Mouse (Mus musculus): Measurements from ENCODE around the gene Tln2. TPM values are rescaled to one million over a fixed set of nuclear protein-coding genes. Genes with fewer than 3 reads are reported as not detected.

Tln2 gene
- total RNA-seq, 4 experiments from 2014 or later, result 71.6 to 87.1 (median 76.7) TPM

GRCm38 (mm10) chr9:67276446-67276845 is 283.1 kb downstream of the Tln2 start:
- DNase-seq (ENCODE audit: low spot score), result no peak

- DNase-seq (ENCODE audit: low spot score), result no peak
Observed at GRCm38 (mm10) chr9:67274296-67274695, 285.2 kb downstream of the Tln2 start.

DNA sequence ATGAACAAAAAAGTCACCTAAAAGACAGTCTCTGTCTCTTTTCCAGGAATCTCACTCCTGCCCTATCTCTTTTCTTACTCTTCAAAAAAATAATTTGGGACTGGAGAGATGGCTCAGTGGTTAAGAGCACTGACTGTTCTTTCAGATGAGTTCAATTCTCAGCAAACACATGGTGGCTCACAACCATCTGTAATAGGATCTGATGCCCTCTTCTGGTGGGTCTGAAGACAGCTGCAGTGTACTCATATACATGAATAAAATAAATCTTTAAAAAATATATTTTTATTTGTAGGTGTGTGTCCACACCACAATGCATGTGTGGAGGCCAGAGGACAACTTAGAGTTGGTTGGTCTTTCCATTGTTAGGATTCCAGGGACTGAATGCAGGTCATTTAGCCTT is 286.1 kb downstream of the Tln2 start:
- no peak for DNase-seq (ENCODE audit: low spot score)

DNA sequence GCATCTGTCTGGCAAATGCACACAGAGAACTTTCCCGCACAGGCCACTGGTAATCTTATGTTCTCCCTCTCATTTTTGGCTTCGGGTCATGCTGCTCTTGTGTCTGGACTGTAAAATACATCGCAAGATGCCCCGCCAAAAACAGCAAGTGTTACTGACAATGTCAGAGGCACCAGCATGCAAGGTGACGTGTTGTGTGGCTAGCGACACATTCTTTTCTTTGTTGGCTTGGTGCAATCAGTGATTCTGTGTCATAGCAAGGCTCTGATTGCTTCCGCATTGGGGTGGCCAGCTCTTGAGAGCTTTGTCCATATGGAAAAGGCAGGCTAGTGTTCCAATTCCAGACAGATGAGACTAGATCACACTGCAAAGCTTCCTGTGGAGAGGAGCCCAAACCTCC is 288.8 kb downstream of the Tln2 start:
- DNase-seq (ENCODE audit: low spot score), result no peak

GRCm38 (mm10) chr9:67270061-67270595 is 289.4 kb downstream of the Tln2 start:
- DNase-seq (ENCODE audit: low spot score), result no peak

GRCm38 (mm10) chr9:67267276-67267990 is 292.1 kb downstream of the Tln2 start:
- no peak for DNase-seq (ENCODE audit: low spot score)

GRCm38 (mm10) chr9:67265513-67265912 is 294.0 kb downstream of the Tln2 start:
- DNase-seq (ENCODE audit: low spot score), result no peak

GRCm38 (mm10) chr9:67264896-67265295 is 294.6 kb downstream of the Tln2 start:
- DNase-seq (ENCODE audit: low spot score), result no peak

DNA sequence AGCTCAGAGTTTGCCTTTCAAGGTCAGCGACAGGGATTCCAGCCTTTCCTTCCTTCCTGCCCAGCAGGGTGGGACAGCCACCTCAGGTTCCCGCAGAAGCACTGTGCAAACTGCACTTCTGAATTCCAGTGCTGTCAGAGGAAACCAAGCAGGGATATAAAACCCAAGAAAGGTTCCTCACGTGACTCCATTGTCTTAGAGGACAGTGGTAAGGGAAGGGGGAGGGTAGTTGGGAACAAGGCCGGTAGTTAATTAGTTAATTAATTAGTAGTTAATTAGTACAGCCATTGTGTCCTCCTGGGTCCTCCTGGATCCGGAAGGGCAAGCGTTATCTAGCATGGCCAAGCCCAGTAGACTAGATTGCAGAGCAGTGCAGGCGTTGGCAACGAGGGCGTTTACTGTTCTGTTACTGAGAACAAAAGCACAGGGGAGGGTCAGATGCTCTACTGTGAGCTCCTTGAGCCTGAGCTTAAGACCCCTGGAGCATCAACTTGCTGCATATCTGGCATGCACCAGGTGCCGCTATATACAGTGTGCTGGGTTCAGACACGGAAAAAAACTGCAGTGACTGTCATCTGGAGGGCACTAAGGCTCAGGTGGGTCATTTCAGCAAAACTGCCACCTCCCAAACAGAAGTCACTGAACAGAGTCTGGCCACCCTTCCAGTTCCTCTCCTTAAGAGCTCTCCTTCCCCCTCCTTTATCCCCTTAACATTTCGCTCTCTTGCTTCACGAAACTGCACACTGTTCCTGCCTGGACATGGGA is 298.5 kb downstream of the Tln2 start:
- peak; percentile 25 for DNase-seq (ENCODE audit: low spot score)

- DNase-seq (ENCODE audit: low spot score), result no peak
Observed at GRCm38 (mm10) chr9:67250141-67250540, 309.4 kb downstream of the Tln2 start.

DNA sequence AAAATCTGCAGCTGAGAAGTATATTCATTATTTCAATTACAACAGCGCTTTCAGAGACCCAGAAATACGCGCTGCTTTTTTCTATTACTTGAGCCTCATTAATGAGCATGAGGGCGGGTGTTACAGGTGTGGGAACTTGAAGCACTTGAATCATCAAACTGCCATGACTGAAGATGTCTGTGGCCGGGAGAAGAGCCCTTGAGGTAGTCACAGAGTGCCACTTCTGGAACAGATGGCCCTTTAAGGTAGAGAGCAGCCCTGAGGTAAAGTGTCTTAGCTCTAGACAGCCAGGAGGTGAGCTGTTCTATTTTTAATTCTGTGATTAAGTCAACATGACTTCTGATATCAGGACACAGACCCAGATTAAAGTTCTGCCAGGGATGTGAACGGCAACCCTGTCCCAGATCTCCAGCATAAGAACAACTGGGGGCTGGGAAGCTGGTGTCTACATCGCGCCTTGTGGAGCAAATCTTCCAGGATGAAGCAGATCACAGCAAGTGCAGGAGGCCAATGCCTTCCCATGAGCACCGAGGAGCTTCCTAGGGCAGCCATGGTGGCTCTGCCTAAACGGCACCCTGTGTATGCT is 312.0 kb downstream of the Tln2 start:
- DNase-seq (ENCODE audit: low spot score), result no peak

DNA sequence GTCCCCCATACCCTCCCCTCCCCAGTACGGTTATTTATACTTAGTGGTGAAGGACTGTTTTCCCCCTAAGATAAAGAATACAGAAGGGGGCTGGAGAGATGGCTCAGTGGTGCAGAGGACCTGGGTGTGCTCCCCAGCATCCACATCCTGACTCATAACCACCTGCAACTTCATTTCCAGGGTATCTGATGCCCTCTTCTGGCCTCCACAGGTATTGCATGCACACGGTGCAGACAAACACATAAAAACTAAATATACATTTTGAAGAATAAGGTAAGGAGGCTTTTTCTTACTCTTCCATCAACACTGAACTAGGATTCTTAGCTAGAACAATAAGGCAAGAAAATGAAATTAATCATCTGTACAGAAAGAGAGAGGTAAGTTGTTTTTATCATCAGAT is 314.2 kb downstream of the Tln2 start:
- no peak for DNase-seq (ENCODE audit: low spot score)

DNA sequence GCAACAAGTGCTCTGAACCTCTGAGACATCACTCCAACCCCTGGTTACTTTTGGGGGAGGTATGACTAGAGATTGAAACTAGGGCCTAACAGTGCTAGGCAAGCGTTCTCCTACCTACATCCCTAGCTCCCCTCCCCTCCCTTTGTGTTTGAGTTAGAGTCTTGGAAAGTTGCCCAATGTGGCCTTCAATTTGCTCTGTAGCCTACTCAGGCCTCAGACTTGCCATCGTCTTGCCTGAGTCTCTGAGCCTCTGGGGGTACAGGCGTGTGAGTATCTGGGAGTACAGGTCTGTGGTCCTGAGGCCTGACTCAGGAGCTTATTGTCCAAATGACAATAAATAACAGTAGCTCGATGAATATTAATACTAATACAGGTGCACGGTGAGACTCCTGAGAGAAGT is 317.8 kb downstream of the Tln2 start:
- no peak for DNase-seq (ENCODE audit: low spot score)

- peak; percentile 57 for DNase-seq (ENCODE audit: low spot score)
Observed at GRCm38 (mm10) chr9:67240456-67240855, 319.0 kb downstream of the Tln2 start.

DNA sequence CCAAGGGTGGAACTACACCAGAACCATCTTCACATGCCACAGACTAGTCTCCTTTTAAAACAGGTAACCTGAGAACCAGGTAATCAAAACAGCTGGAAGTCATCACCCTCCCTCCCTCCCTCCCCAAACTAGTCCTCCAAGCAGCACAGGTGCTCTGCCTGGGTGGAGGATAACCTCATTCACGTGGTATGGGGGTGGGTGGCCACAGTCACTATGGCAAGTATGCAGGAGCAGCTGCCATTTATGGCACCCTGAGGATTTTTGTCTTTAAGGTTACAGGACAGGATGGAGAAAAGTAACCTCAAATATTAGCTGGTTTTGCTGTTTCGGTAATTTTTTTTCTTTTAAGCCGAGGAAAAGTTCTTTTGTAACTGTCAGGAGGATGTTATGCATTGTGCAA is 322.5 kb downstream of the Tln2 start:
- no peak for DNase-seq (ENCODE audit: low spot score)

DNA sequence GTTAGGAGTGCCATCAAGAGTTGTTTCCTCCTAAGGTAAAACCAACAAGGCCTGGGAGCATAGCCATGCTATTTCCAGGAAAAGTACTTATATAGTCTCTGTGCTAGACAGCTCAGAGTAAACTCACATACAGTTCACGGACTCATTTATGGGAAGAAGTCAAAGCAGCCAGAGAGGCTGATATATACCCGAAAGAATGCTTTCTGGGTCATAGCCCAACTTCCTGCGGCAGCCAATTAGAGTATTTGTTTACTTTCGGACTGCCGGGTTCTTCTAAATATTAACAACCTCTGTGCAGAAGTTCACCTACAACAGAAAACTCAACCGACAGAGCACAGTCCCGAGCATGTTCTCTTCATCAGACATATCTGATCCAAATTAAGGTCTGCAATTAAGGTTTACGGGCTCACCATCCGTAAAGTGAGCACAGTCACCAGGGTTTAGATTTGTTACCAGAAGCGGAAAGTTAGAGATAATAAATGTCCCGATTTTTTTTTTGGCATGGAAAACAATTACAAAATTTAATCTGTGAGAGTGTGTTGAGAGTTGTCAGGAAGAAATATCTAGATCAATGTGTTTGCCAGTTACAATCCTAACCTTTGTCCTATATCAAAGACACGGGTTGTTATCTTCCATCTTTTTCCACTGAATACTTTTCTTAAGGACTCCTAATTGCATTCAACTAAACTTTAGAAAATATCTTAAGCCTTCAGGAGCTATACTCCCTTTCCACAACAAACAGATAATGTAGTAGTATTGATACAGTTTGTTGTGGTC is 323.9 kb downstream of the Tln2 start:
- no peak for DNase-seq (ENCODE audit: low spot score)

DNA sequence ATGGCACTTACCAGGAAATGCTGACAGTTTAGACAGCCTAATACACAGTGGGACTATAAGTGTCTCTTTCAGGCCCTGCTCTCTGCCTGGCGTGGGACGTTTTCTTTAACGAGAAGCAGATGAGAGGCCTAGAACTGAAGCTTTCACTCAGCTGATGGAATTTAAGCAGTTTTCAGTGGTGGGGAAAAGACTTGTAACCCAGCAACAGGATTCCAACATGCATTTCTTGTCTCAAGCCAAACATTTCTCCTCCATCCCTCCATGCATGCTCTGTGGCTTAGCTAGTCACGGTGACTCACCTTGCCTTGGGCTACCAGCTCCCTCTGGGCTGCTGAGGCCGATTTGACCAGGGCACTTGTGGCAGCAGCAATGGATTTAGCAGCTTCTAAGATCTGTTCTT is 330.5 kb downstream of the Tln2 start:
- DNase-seq (ENCODE audit: low spot score), result no peak

- DNase-seq (ENCODE audit: low spot score), result no peak
Observed at GRCm38 (mm10) chr9:67220388-67220787, 339.1 kb downstream of the Tln2 start.

GRCm38 (mm10) chr9:67218001-67218400 is 341.5 kb downstream of the Tln2 start:
- DNase-seq (ENCODE audit: low spot score), result no peak

- DNase-seq (ENCODE audit: low spot score), result no peak
Observed at GRCm38 (mm10) chr9:67214191-67214985, 345.1 kb downstream of the Tln2 start.

DNA sequence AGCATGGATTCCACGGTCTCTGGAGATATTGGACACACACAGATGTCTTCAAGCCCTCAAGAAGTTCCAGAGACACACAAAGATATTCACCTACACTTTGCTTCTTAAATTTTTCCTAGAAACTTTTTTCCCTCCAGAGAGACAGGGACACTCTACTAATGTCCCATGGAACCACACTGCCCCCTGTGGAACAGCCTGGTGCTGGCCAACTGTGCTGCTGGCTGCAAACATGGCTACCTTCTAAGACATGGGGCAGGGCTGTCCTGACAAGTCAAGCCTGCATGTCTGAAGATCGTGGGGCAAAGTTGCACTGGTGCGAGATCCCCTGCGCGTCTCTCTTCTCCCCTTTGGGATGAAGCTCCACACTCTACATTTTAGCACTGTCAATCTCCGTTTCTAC is 346.2 kb downstream of the Tln2 start:
- DNase-seq (ENCODE audit: low spot score), result peak; percentile 62

Measured in heart, adult 8-10 months (tissue).